Mouse (Mus musculus) stomach, embryonic 14.5 days (tissue): ENCODE data around the gene Slc7a3. TPM values are rescaled to one million over a fixed set of nuclear protein-coding genes. Genes with fewer than 3 reads are reported as not detected.

Experiments
- ATAC-seq: fragments of 200-750 bp; cut with Nextera tagmentation; 2 replicates; pipeline ENCODE4 v1.8.0; 2017; ENCODE audit warnings: low read depth, moderate TSS enrichment; ENCODE audit not compliant: insufficient number of reproducible peaks, insufficient read depth, low FRiP score
- H3K27ac ChIP-seq: fragments of 300-500 bp; sonication (generic); 2 replicates; pipeline ENCODE4 v1.5.1; 2014; ENCODE audit warnings: mild to moderate bottlenecking, low read length, moderate library complexity, mixed read lengths
- H3K27me3 ChIP-seq: fragments of 300-500 bp; sonication (generic); 2 replicates; pipeline ENCODE4 v1.6.1; 2014; ENCODE audit warnings: low read length, control low read depth, mixed read lengths; ENCODE audit not compliant: control insufficient read depth, insufficient read depth
- H3K36me3 ChIP-seq: fragments of 300-500 bp; sonication (generic); 2 replicates; pipeline ENCODE4 v1.6.1; 2014; ENCODE audit warnings: mild to moderate bottlenecking, control low read depth, low read length, moderate library complexity, mixed read lengths; ENCODE audit not compliant: control insufficient read depth, insufficient read depth
- H3K4me1 ChIP-seq: fragments of 300-500 bp; sonication (generic); 2 replicates; pipeline ENCODE4 v1.6.1; 2014; ENCODE audit warnings: low read length, control low read depth, mixed read lengths; ENCODE audit not compliant: control insufficient read depth, insufficient read depth
- H3K4me2 ChIP-seq: fragments of 300-500 bp; sonication (generic); replicated peaks from 2 replicates; pipeline ENCODE4 v1.6.1; 2014; ENCODE audit warnings: low read depth, low read length, control low read depth
- H3K4me3 ChIP-seq: fragments of 300-500 bp; sonication (generic); 2 replicates; pipeline ENCODE4 v1.5.1; 2014; ENCODE audit warnings: low read depth, low read length, control low read depth
- H3K9ac ChIP-seq: fragments of 300-500 bp; sonication (generic); replicated peaks from 2 replicates; pipeline ENCODE4 v1.6.1; 2014; ENCODE audit warnings: low read depth, mild to moderate bottlenecking, control low read depth, low read length, moderate library complexity, mixed read lengths
- H3K9me3 ChIP-seq: fragments of 300-500 bp; sonication (generic); 2 replicates; pipeline ENCODE4 v1.6.1; 2016; ENCODE audit warnings: low read depth, low read length, control low read depth; ENCODE audit not compliant: control insufficient read depth
- WGBS: fragments of 180-500 bp; shearing (Covaris S2); extraction: QIAGEN DNeasy Blood & Tissue Kit; methylation state at CpG from one replicate; pipeline ENCODE4 v1.1.7; 2014; 5-methylcytosine and 5-hydroxymethylcytosine counted together
- polyA plus RNA-seq: library from polyadenylated mRNA; unstranded; fragments of >200 nt; fragmentation: Nextera tagmentation; extraction: Ambion mirVana; gene quantifications from 2 replicates; pipeline ENCODE4 v1.2.1, GENCODE M21; 2014

Slc7a3 gene
- polyA plus RNA-seq, 1 experiment from 2014 or later = 4.5 TPM

- Histone ChIP-seq H3K36me3 (no peaks in the 10 kb centered on the region), H3K27me3 (no peaks in the 10 kb centered on the region), H3K9me3 (no peaks in the 10 kb centered on the region), H3K4me2 (no peak overlapping the region; the same call in 1 of the 2 replicates), H3K4me1 (no peaks in the 10 kb centered on the region), H3K27ac (no peak overlapping the region), H3K9ac (no peak overlapping the region), H3K4me3 (no peak overlapping the region)
- no peak for ATAC-seq
- 69% methylated on average over 2 of the region's 2 CpGs for WGBS
Observed at GRCm38 (mm10) chrX:101084192-101084591, 1.6 kb downstream of the Slc7a3 start.

- Histone ChIP-seq H3K4me2 (no peak overlapping the region), H3K9me3 (no peaks in the 10 kb centered on the region), H3K27ac (no peak overlapping the region), H3K4me3 (no peak overlapping the region), H3K27me3 (no peaks in the 10 kb centered on the region), H3K9ac (no peak overlapping the region), H3K36me3 (no peaks in the 10 kb centered on the region), H3K4me1 (no peaks in the 10 kb centered on the region)
- WGBS = 60% methylated on average over 1 of the region's 1 CpGs
- no peak for ATAC-seq
Observed at GRCm38 (mm10) chrX:101065245-101065644, 20.6 kb downstream of the Slc7a3 start.

GRCm38 (mm10) chrX:101063503-101063902 lies 22.3 kb downstream of the Slc7a3 start:
- 59% methylated on average over 2 of the region's 2 CpGs for WGBS
- no peak for ATAC-seq

GRCm38 (mm10) chrX:101059541-101059940 lies 26.3 kb downstream of the Slc7a3 start, which contains the start of gene Tex11:
TSS of gene Tex11 (minus strand) at chrX:101059667.
- no peaks in the 10 kb centered on the region for H3K4me1 ChIP-seq
- no peak within 1 kb of the TSS for H3K4me3 ChIP-seq
- H3K27me3 ChIP-seq = no peaks in the 10 kb centered on the region
- ATAC-seq = no peak
- no peaks in the 10 kb centered on the region for H3K36me3 ChIP-seq
- no peaks in the 10 kb centered on the region for H3K9me3 ChIP-seq
- H3K9ac ChIP-seq = no peak within 1 kb of the TSS
- no peak within 1 kb of the TSS for H3K4me2 ChIP-seq
- 87% methylated on average over 31 of the region's 31 CpGs for WGBS
- no peak within 1 kb of the TSS for H3K27ac ChIP-seq

More at GRCm38 (mm10) chrX:101063503-101063902, 22.3 kb downstream of the Slc7a3 start:
- no peaks in the 10 kb centered on the region for H3K27me3 ChIP-seq
- no peak overlapping the region for H3K27ac ChIP-seq
- no peaks in the 10 kb centered on the region for H3K9me3 ChIP-seq
- H3K36me3 ChIP-seq = no peaks in the 10 kb centered on the region
- no peak overlapping the region for H3K9ac ChIP-seq
- H3K4me1 ChIP-seq = no peaks in the 10 kb centered on the region
- no peak overlapping the region for H3K4me2 ChIP-seq
- H3K4me3 ChIP-seq = no peak overlapping the region

Other genes with a start within 250 kb of the Slc7a3 start
- gene Tex11, start 26.4 kb downstream of the Slc7a3 start, polyA plus RNA-seq = 0.22 TPM in 1 of 2 replicates, not detected in the other
- gene Snx12, start 136.5 kb upstream of the Slc7a3 start, polyA plus RNA-seq = 50.1 and 56.2 TPM in 2 replicates
- gene Foxo4, start 168.5 kb upstream of the Slc7a3 start, polyA plus RNA-seq = 2.2 and 2.5 TPM in 2 replicates
- gene Gm614, start 178.0 kb upstream of the Slc7a3 start, polyA plus RNA-seq = not detected in 2 replicates
- gene Il2rg, start 182.2 kb upstream of the Slc7a3 start, polyA plus RNA-seq = 8.8 and 11.1 TPM in 2 replicates
- gene Gm20489, start 183.0 kb upstream of the Slc7a3 start, polyA plus RNA-seq = not detected in 2 replicates
- 42.9 and 46.8 TPM in 2 replicates for gene Med12, start 188.0 kb upstream of the Slc7a3 start, polyA plus RNA-seq
- 10.4 and 10.5 TPM in 2 replicates for gene Nlgn3, start 213.1 kb upstream of the Slc7a3 start, polyA plus RNA-seq